Mouse (Mus musculus) activated CD4-positive, CD25-positive, alpha-beta regulatory T cell, adult 4 months (primary cell): ENCODE measurements around the gene Lrp1. TPM values are rescaled to one million over a fixed set of nuclear protein-coding genes. Genes with fewer than 3 reads are reported as not detected.

Source experiments
- ATAC-seq: one replicate; pipeline ENCODE4 v1.8.0; 2017
- polyA plus RNA-seq, 2 experiments: library from polyadenylated mRNA; unstranded; fragments of 100-300 nt; shearing (Covaris generic); gene quantifications; one replicate each; pipeline ENCODE4 v1.2.1; 2017

Lrp1 gene
- polyA plus RNA-seq, 2 experiments from 2014 or later, result 0.57 TPM; not detected in 1

DNA sequence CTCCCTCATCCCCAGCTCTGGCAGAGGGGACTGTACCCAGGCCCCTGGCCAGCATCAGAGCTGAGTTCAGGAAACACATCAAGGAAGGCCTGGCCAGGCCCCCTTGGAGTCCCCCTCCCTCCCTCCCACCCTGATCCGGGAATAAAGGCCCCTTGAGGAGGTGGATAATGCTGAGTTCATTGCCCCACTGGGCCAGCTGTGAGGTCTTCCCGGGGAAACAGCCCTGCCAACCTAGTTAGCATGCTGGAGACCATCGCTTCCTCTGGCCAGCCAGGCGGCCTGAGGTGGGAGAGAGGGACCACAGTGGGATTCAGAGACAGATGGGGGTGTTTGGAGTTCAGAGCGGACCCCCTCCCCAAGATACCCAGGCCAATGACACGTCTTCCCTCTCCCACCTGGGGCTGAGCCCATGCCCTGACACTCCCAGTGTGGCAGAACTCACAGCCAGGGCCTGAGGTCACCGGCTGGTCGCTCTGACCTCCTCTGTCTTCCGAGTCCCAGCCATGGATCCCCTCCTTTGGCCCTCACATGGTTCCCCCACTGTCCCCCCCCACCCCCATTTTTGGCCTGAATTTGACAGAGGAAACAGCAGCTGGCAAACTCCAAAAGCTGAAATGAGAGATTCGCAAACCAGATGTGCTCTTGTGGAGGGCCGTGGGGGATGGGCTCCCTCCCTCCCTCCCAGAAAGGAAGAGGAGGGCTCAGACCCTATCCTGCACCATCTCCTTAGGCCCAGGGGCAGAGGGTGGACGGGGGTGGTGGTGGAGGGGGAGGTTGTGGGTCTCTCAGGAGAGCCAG is 6.5 kb downstream of the Lrp1 start:
- ATAC-seq, result no peak

DNA sequence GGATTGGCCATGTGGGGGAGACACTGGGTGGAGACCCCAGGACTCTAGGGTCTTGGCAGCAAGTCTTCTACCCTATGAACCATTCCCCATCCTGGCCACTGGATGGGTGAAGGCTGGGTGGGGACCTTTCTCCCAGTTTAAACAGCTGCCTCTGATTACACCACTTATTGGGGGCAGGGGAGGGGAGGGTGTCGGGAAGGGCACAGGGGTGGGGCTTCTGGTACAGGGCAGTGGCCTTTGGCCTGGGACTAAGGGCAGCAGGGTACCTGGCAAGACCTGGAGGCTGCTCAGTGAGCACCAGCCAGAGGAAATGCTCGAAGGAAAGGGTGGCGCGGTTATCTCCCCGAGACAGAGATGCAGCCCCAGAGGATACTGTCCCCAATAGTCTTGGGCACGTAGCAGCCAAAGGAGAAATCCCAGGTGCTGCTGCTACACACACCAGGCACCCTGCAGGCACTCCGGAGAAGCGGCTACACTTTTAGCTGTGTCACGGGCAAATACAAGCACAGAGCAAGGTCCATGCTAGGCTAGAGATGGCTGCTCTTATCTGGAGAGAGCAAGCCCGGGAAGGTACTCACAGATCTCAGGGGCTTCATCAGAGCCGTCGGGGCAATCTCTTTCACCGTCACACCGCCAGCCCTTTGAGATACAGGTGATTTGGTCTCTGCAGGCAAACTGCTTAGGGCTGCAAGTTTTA is 8.7 kb downstream of the Lrp1 start:
- ATAC-seq, result no peak

- ATAC-seq, result no peak
Measured at GRCm38 (mm10) chr10:127610066-127610415, 10.9 kb downstream of the Lrp1 start.

GRCm38 (mm10) chr10:127609415-127610065 is 11.4 kb downstream of the Lrp1 start:
- no peak for ATAC-seq

- ATAC-seq, result no peak
Measured at GRCm38 (mm10) chr10:127607059-127607458, 13.9 kb downstream of the Lrp1 start.

- no peak for ATAC-seq
Measured at GRCm38 (mm10) chr10:127605756-127606155, 15.2 kb downstream of the Lrp1 start.

DNA sequence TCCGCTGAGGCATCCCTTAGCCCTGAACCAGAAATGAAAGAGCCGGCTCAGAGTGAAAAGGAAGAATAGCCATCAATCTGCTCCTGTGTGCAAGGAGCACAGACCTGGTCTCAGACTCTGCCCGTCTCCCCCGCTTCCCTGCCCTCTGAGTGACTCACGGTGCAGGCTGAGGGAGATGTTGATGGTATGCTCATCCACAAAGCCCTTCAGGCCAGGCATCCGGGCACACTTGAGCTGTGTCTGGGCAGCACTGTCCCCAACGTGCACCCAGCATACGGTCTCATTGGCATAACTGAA is 15.7 kb downstream of the Lrp1 start:
- no peak for ATAC-seq

DNA sequence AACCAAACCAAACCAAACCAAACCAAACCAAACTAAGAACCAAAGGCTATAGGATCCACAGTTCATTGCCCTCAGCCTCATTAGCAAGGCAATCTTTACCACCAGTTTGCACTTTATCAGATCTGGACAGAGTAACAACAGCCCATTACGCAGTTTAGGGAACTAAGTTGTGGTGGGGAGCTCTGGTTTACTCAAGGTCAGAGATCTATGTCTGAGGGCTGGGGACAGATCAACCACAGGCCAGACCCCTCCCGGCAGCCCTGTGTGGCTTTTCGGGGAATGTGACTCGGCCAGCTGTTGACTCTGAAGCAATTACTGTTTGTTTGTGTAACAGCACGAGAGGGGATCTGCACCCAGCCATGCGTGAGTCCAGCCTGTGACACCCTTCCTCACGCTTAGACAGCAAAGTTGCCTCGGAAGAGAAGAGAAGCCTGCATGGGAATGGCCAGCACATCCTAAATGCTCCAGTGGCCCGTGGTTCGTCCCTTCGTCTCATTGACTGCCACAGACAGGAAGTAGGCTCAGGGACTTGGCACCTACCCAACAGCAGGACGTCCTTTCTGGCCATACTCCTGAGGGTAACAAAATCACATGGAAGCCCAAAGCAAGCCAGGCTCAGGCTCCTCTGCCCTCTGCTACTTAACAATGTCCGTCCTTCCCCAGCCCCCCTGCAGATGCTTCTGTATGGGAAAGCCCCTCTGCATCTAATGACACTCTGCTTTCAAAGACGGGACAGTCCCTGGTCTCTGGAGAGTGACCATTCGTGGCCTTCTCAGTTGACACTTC is 16.3 kb downstream of the Lrp1 start:
- ATAC-seq, result no peak

DNA sequence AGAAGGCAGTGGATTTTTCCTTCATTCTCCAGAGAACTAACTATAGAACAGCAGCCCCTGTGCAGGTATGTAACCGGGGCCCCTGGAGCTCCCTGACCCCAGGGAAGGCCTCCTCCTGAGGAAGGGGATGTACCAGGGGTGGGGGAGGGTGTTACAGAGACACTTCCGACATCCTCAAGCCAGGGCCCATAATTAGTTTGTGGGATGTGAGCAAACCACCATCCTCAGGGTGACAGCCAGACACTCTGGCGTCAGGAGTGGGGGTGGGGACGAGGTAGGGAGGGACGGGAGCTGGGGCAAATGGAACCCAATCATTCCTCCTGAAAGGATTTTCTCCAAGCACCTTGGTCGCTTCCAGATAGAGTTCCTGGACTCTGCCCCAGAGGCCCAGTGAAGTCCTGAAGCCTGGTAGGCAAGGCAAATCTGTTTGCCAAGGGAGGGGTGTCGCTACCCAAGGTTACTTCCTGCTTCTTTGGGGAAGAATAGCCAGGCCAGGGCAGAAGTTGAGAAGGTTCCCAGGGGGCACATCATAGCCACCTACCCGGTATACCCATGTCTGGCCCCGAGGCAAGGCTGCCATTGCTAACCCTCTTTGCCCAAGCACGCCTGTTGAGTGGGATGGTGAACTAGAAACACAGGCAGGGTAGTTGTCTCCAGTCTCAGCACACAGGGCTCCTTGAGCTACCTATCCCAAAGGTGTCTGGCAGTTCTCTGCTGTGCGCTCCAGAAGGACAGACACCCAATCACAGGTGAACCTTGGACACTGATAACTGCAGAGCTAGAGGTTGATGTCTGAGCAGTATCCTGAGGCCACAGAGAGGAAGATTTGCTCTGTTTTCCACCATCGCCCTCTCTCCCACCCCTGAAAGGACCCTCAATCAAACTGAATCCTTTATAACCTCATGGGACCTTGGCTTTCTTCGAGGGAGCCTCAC is 17.2 kb downstream of the Lrp1 start:
- ATAC-seq, result no peak

- no peak for ATAC-seq
Measured at GRCm38 (mm10) chr10:127602194-127602593, 18.8 kb downstream of the Lrp1 start.

DNA sequence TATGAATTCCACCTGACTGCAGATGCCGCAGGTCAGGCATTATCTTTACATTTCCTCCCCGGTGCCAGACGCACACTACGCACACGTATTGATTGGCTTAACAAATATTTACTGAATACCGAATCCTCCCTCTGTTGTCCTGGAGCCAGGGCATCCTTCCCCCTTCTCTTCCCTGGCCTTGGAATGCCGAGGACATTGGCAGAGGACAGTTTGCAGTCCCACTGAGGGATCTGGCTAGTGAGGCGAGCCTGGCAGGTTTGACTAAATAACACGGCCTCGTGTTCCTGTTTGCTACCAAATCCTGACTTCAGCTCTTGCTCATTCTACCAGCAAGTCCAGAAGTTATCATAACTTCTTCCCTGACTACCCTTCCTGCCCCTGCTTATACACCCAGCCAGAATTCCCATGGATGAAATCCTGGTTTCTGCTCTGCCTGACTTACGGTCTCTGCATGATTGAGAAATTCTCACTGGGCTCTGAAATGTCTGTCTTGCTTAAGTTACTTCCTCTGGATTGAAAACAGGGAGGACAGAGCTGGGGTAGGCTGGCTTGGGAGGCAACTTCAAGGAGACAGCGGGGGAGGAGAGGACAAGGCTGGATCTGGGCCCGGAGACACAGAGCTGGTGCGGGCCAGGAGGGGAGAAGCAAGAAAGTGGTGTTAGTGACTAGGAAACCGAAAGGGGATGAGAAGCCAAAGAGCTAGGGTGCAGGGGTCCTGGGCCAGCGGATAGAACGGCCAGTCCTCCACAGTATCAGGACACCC is 21.0 kb downstream of the Lrp1 start:
- no peak for ATAC-seq

GRCm38 (mm10) chr10:127599252-127599651 is 21.7 kb downstream of the Lrp1 start:
- ATAC-seq, result no peak

DNA sequence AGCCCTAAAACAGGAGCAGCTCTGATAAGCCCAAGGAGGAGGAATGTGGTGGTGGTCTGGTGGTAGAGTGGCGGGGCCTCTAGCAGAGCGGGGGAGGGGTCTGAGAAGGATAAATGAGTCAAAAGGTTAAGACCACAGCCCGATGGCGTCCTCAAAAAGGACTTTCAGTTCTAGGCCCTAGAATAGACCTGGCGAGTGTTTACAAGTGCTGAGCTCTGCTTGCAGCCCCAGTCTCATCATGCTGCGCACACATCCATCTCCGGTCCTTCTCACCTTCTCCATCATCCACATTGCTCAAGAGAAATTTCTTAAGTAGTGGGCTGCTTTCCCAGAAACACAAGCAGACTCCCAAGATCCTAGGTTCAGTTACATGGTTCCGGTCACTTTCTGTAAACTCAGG is 22.3 kb downstream of the Lrp1 start:
- no peak for ATAC-seq

DNA sequence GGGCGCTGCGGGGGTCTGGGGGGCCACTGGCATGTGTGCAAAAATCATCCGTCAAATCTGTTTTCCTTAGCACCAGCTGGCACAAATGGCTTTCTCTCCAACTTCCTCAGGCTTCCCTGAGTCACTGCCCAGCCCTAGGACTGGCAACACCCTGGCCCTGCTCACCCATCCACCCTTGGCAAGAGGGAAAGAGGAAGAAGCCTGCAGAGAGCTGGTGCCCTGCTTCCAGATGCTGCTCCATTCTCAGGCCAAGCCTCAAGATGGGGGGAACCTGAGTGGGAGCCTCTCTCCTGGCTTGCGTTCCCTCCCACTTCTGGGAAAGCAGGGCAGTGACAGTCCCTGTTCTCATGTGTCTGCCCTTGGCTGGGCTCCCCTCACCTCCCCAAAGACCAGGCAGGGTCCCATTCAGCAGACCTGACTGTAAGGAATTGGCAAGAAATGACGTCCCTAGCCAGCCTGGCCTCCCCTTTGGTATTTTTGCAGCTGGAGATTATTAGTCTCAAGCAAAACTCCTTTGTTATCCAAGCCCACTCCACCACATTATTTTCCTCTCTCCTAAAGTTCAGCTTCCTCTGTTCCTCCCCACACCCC is 23.5 kb downstream of the Lrp1 start:
- no peak for ATAC-seq

DNA sequence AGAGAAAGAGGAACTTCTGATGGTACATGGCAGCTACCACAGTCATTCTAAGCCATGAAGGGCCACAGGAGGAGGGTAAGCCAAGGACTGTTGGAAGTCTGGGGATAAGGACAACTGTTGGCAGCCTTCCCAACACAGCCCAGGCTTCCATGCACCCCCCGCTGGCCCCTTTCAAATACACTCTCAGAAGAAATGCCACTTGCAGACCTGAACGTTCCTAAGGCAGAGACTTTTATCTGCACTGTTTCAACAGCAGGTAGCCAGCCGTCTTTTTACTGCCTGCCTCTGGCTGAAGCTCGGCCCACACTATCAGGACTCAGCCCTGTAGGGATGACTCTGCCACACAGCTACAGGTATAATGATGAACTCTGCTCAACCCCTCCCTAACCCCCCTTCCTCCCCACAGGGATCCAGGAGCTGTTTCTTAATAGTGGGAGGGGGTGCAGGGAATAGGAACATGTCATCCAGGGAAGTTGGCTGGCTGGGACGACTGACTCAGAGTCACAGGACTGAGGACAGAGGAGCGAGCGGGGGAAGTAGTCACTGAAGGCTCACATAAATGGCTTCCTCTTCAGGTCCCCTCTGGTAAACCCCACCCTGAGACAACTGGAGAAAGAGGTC is 24.5 kb downstream of the Lrp1 start:
- no peak for ATAC-seq

DNA sequence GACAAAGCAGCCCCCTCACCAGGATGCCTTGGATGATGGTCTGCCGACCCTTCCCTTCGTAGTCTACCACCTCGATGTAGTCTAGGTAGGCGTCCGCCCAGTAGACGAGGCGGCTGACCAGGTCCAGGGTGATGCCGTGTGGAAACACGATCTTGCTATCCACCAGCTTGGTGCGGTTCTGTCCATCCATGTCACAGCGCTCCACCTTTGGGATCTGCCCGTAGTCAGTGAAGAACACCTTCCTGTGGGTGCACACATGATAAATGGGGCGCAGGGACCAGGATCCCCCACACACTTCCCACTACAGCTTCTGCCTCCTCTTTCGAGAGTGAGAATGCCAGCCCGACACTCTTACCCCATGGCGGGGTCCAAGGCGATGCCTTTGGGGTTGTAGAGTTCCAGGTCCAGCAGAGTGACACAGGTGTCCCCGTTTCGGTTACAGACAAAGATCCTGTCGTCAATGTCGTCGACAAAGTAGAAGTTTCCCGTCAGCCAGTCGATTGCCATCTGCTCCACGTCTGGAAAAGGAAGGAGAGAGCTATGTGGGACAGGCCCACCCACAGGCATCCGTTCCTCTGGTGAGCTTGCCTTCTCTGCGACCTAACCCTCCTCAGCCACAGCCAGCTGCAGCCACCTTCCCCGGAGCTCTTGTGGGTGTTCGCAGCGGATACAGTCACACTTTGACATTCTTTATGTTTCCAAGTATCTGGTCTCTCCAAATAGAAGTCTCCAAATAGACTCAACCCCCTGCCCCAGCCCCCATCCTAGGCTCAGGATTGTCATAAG is 25.8 kb downstream of the Lrp1 start:
- no peak for ATAC-seq

DNA sequence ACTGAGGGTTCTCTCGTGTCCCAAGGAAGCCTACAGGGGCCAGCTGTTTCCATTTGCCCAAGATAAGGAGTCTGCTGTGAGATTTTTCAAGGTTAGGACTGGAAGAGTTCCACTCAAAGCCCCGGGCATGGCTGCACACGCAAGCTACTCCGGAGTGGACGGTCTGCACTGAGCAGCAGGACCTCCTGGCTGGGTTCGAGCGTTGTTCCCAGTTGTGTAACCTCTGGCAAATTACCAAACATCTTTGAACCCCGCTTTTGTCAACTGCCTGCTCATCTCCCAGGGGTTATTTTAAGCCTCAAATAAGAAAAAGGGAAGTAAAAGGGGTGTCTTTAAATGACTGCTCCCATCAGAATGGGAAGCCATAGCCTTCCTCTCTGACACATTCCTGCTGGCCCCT is 26.5 kb downstream of the Lrp1 start:
- no peak for ATAC-seq

GRCm38 (mm10) chr10:127592850-127593249 is 28.1 kb downstream of the Lrp1 start:
- ATAC-seq, result no peak

GRCm38 (mm10) chr10:127592423-127592822 is 28.5 kb downstream of the Lrp1 start:
- ATAC-seq, result no peak

GRCm38 (mm10) chr10:127591514-127591913 is 29.4 kb downstream of the Lrp1 start:
- no peak for ATAC-seq
